Mouse (Mus musculus): ENCODE data around the gene Hsdl1. TPM values are rescaled to one million over a fixed set of nuclear protein-coding genes. Genes with fewer than 3 reads are reported as not detected.

The Hsdl1 gene
- polyA plus RNA-seq, 2 experiments from 2014 or later, result 44.3 to 54.5 TPM

- no peak for ATAC-seq
Measured at GRCm38 (mm10) chr8:119579096-119579495, 4.1 kb upstream of the Hsdl1 start.

DNA sequence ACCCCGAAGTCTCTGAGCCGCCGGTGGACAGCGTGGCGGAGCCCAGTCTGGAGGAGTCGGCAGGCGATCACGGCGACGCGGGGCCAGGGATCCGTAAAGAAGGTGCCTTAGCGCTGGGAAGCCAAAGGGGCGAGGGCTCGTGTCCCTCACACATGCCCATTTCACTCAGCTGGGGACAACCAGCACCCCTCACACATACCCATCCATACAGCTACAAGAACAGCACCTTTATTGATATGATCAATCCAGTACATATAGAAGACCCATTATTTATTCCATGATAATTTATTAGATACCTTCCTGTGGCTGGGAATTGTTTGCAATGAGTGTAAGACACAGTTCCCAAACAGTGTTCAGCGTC, 363 bp upstream of the Hsdl1 start:
- ATAC-seq, result peak; percentile 3

DNA sequence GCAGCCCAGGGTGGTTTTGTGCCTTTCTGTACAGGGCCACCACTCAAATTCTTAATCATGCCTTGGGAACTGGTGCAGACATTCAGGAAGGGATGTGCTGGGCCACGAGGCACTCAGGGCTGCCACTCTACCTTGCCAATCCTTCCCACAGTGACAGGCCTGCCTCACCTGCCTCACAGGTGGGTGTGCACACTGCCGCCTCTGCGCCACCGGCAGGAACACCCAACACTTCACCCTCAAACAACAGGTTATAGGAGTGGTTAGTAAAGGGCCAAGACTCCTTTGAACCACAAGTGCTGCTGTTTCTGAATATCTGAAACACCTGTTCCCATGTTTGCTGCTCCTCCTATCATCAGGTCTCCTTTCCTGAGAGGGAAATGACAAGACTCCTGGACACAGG, 2.6 kb downstream of the Hsdl1 start:
- ATAC-seq, result no peak

DNA sequence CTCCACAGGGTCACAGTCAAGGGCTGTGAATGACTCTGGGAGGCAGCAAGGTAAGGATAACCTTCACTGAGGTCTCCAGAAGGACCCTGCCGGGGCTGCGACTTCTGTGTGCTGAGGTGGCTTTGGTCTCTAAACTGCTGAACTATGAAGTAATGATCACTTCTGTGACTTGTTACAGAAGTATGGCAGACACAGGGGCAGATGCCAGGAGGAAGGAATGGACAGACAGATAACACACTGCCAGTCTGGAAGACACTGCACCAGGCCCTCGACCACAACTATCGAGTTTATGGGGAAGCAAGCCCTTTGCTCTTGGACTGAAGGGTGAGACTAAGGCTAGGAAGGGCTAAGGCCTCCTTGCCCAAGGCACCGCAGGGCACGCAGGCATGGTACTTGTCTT, 3.8 kb downstream of the Hsdl1 start:
- ATAC-seq, result no peak

DNA sequence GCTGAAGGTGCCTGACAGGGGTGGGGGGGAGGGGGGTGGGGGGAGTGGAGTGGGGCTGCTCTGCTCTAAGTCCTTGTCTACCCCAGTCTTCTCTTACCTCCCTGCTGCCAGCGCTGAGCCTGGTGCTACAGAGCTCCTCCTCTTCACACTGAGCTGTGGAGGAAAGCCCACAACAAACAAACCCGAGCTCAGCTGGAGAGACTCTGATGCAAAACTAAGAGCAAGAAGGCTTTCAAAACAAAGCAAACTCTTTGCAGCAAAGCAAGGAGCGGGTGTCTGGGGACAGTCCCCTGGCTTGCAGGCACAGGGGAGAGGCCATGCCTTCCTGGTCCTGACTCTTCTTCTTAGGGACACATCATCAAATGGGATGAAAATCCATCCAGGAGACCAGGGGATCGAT, 5.1 kb downstream of the Hsdl1 start:
- ATAC-seq, result peak; percentile 77

- ATAC-seq, result peak; percentile 33
Measured at GRCm38 (mm10) chr8:119568951-119569350, 6.0 kb downstream of the Hsdl1 start.

DNA sequence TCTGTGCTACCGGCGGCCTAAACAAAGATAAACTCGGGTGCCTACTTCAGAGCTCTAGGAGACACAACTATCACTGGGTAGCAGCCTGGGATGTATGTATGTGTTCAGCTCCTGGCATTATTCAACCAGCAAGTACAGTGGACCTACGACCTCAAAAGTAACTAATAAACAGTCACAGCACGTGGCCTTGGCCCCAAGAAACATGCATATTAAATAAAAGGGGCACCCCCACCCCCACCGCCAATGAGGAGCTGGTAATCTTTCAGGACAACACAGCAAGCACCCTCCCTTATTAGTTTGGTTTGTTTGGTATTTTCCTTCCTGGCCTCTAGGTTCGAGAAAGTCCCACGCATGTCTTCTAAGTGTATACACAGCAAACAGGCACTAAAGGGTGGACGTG, 6.7 kb downstream of the Hsdl1 start:
- no peak for ATAC-seq

DNA sequence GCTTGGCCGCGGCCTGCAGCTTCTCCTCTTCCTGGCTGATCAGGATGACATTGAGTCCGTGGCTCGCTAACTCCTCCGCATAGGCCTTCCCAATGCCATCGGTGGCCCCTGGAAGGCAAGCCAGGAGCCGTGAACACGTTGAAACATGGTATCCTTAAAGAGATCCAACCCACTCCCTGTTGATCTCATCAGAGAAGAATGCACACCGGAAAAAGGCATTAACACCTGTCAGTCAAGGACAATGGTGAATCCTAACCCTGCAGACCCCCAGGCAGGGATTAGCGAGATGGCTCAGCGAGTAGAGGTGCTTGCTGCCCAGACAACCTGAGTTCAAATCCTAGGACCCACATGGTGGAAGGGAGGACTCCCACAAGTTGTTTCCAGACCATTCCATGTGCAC, 8.6 kb downstream of the Hsdl1 start:
- ATAC-seq, result no peak

DNA sequence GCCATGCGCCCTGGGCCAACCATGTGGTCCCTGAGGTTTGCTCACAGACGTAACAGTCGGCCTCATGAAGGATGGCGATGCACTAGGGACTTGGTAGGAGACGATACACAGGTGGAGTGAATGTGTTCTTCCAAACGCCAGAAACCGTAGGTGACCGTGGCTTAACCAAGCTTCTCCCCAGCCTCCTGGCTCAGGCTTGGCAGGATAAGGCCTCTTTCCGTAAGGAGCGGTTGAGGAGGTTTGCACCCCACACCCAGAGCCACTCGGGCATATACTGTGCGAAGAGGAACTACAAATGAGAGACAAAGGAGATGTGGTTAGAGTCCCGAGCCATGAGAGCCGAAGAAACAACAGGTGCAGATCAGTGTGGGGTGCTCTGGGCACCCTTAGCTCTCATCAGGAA, 11.1 kb downstream of the Hsdl1 start:
- no peak for ATAC-seq

DNA sequence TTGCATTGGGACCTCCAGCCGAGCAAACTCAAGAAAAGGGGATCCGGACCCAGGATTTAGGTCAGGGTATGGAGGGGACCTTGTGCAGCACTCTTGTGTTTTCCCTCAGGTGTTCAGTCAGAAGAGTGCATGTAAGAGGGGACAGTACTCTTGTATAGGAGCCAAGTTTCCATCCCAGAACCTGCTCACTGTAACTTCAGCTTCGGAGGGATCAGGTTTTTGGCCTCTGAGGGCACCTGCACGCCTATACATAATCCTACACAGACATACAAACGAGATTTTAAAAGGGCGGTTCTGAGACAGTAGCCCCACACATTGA, 15.6 kb downstream of the Hsdl1 start:
- ATAC-seq, result no peak

DNA sequence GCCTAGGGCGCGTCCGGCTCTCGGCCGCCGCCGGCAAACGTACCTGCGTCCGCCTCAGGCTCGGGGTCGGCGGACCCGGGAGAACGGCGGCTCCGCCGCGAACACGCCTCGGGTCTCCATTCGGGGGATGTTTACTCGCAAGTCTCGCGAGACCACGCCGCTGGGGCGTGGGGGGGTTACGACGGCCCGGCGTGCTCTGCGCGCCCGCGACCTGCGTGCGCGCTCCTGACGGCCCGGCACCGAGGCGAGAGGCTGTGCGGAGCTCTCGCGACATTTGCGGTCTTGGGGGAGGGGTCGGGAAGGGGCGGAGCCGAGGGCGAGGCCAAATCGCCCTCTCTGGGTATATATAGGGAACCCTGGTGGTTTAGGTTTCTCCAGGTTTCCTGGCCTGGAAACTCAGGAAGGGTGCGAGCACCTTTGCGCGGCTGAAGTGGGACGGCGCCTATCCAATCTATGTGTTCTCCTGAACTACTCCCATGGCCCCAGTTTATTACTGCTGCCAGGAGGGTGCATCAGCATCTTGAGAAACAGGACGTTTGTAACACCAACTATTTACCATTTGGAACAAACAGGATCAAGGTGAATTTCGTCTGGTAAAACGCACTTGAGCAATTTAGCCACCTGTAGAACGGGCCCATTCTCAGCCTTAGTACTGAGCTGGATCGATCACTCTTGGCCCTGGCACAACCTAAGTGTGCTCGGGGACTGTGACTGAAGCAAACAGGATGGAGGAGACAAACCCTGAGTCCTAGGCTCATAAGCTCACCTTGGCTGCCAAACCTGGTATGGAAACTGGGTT, 16.2 kb downstream of the Hsdl1 start, which contains the start of gene Mbtps1:
Gene Mbtps1 (minus strand): TSS at position 133 of the 799 bp plus-strand sequence.
- peak; percentile 90 for ATAC-seq

GRCm38 (mm10) chr8:119557821-119558602, 17.0 kb downstream of the Hsdl1 start:
- peak; percentile 67 for ATAC-seq

GRCm38 (mm10) chr8:119557132-119557531, 17.9 kb downstream of the Hsdl1 start:
- ATAC-seq, result no peak

DNA sequence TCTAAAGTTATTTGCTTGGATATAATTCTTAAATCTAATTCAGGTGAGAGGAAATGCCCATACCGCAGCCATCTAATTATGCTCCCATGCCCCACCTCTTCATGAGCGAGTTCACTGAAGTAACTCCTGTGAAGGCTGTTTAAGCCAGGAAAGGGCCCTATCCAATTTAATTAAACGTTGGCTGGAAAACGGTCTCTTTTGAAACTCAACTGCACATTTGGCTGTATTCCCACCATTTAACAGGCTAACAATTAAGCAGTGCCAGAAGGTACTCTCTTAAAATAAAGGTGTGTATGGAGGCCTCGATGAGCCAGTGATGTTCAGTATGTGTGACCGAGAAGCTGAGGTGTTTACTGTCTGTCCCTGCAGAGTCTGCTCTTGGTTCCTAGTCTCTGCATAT, 19.1 kb downstream of the Hsdl1 start:
- no peak for ATAC-seq

DNA sequence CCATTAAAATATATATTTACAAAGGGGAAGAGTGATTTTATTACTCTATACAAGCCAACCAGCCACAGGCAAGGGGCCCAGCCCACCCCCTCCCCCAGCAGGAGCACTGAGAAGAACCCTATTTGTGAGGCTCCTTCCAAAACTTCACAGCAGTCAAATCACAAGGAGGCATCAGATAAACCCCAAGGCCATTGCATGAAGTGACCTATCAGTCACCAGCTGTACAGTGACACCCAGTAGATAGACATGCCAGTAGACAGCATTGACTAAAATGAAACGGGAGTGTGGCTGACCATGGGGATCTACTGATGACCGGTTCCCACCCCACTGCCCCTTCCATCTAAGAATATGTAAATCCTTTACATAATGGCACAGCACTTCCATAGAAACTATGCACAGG, 22.0 kb downstream of the Hsdl1 start:
- ATAC-seq, result no peak

GRCm38 (mm10) chr8:119548560-119549113, 26.3 kb downstream of the Hsdl1 start:
- no peak for ATAC-seq

- ATAC-seq, result peak; percentile 45
Measured at GRCm38 (mm10) chr8:119547019-119547691, 27.8 kb downstream of the Hsdl1 start.

GRCm38 (mm10) chr8:119545791-119546190, 29.2 kb downstream of the Hsdl1 start:
- peak; percentile 34 for ATAC-seq

DNA sequence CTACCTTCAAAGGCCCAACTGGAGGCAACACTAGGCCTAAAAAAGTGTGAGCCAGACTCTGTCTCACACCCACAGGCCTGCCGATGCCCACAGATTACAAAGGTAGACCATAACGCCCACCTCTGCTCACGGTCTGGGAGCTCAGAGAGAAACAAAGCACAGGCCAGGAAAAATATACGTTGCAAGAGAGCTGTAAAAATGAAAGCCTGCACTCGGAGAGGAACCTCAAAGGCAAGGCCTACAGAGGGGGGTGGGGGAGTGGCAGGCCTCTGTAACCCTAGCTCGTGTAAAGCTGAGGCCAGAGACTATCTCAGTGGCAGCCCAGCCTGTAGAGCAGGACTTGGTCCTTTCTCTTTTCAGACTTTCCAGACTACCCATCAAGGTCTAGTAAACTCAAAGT, 29.8 kb downstream of the Hsdl1 start:
- peak; percentile 29 for ATAC-seq

- no peak for ATAC-seq
Measured at GRCm38 (mm10) chr8:119544606-119545005, 30.4 kb downstream of the Hsdl1 start.

- no peak for ATAC-seq
Measured at GRCm38 (mm10) chr8:119531973-119532372, 43.0 kb downstream of the Hsdl1 start.

GRCm38 (mm10) chr8:119531397-119531796, 43.6 kb downstream of the Hsdl1 start:
- ATAC-seq, result no peak

DNA sequence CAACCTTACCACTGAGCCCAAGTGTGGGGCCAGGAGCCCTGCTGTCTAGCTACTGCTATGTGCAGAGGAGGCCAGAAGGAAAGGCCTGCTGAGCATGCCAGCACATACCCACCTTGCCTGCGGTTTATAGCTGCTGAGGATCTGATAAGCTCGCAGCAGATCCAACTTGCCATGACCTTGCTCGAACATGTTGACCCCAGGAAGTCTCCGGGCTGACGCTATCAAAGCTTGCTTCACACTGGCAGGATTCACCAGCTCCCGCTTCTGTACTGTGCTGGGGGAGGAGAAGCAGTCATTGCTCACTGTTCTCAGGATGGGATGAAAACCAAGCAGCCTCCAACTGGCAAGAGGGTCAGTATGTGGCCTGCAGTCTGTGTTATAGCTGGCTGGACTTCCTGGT, 44.0 kb downstream of the Hsdl1 start:
- ATAC-seq, result no peak
